Mouse (Mus musculus): ENCODE data around the gene Cyp4a10.
A peak's percentile ranks its signal among the peaks of the same experiment; 100 is the strongest.
"Not testable (repeated sequence)": the region's sequence is repeated elsewhere in the genome, so short reads cannot be mapped to it uniquely, and the experiment has no call there.

Gene Cyp4a10

DNA sequence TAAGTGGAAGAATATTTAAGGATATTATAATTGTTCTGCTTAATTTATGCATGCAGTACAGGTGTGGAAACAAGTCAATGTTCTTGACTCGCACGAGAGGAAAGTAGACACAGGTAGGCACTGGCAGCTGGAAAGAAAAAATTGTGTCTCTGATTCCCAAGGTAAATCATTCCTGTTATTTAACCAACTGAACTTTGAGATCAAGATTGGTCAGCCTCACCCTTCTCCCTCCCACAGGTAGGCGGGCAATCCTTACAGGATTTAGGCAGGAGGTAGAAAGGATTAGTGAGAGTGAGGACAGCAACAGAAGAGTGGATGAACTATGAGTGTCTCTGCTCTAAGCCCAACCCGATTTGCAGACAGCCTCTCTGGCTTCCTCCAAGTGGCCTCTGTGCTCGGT lies at the start of gene Cyp4a10:
Cyp4a10 (plus strand) TSS at position 265 of the 400 bp plus-strand sequence.
- not testable (repeated sequence) for DNase-seq (ENCODE audit: low spot score)

DNA sequence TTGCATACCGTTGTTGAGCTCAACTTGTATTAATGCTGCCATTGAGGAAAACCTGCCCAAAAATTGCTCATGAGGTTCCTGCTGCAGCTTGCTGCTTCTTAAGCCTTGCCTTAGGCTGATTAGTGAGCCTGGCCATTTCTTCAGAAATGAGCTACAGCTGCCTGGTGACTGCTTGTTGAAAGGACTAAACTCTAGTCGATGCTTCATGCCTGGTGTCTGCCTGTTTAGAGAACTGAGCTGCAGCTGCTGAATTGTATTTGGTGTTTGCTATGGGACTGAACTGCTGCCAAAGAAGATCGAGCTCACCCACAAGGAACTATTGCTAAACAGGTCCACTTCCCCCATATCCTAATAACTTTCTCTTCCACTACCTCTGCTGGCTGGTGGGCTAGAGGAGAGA lies 44.5 kb upstream of the Cyp4a10 start:
- DNase-seq (ENCODE audit: low spot score): not testable (repeated sequence)

DNA sequence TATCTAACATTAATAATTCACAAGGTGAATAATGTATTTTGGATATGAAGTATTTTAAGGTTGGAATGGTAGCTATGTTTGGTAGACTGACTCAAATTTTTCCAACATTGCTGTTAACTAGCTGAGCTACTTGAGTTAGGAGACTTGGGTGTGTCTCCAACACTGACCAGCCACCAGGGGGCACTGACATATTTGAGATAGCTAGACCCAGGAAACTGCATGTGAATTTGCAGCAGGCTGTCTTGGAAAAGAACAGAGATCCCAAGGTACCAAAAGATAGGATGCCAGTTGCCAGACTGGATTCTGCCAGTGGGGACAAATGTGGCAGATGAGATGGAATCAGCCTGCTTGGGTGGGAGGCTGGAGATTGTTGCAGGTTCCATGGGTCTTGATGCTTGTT lies 42.0 kb upstream of the Cyp4a10 start:
- not testable (repeated sequence) for DNase-seq (ENCODE audit: low spot score)

DNA sequence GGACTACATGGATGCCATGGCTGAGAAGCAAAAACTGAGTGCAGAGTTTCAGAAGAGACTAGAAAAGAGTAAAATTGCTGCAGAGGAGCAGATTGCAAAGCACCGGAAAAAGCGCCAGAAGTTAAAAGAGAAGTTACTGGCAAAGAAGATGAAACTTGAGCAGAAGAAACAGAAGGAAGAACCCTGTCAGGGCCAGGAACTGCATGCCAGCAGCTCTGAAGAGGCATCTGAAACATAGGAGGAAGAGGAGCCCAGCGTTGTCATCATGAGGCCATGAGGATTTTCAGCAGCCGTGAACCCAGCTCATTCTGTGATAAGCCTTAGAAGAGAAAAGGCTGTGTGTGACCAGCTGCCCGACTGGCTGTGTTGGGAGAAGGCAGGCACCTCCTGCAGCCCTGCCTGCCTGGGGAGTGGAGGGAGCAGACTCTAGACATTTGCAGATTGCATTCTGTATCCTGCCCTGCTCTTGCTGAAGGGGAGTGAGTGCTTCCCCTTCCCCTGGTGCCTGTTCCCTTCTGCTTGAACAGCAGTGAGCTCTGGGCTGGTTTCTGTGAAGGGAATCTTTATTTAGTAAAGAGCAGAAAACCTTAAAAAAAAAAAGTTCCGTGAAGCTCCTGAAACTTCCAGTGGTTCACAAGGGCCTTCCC lies 36.9 kb upstream of the Cyp4a10 start:
- DNase-seq (ENCODE audit: low spot score): peak; percentile 2

DNA sequence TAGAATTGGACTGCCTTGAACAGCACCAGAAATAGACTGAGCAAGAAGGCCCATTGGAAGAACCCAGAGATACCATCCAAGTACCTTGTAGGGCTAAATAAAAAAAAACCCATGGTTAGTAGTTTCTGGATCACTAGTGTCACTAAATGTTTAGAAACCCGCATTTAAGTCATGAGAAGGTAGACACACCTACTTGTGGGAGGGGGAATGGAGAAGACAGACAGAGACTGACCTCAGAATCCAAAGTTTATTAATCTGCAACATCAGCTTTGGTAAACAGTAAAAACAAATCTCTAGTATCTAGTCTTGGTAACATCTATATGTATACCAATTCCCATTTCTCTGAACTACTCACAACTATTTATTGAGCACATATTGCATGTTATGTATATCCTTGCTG lies 22.1 kb upstream of the Cyp4a10 start, which contains the start of gene Cyp4a14:
Cyp4a14 (minus strand) TSS at position 142 of the 400 bp plus-strand sequence.
- no peak for DNase-seq (ENCODE audit: low spot score)

DNA sequence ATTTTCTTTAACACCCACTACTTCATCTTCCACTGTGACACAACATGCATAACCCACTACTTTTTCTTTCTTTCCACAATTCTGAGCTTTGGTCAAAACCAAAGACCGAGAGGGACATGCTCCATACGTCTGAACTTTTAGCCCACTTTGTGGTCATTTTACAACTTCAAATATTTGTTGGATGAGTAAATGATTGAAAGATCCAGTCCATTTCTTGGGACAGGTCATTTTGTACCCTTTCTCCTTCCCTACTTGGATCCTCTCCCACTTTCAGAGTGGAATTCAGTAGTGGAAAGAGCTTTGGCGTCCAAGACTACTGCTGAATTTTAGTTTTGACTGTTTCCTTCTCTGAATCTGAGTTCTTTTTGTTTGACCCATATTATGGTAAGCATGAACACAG lies 20.6 kb upstream of the Cyp4a10 start:
- no peak for DNase-seq (ENCODE audit: low spot score)

DNA sequence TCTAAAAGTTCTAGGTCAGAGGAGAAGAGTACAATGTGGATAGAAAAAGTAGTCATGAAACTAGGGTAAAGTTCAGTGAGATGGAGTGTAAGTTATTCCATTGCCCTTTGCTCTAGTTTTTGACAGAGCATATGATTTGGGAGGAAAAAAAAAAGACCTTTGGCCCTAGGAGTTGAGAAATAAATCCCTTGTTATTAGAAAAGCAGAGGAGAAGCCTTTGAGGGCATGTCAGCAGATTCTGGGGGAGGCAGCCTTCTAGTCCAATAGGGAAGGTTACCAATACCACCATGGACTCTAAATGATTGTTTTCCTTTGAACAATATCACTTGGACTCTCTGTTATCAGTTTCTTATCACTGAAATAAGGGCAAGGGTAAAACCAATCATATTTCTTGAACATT lies 4.1 kb upstream of the Cyp4a10 start:
- not testable (repeated sequence) for DNase-seq (ENCODE audit: low spot score)

DNA sequence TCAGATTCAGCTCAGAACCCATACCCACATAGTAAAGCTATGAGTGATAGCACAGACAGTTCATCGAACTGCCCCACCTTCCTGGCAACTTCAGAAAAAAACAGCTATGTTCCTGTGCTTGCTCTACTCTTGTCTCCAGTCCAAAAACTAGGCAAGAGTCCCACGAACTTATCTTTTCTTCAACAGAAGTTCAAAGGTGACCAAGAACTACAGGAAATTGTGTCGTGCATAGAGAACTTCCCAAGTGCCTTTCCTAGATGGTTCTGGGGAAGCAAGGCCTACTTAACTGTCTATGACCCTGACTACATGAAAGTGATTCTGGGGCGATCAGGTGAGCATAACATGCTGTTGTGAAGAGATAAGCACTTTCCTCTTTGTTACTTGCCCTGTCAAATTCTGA lies 1.4 kb downstream of the Cyp4a10 start:
- DNase-seq (ENCODE audit: low spot score): no peak

DNA sequence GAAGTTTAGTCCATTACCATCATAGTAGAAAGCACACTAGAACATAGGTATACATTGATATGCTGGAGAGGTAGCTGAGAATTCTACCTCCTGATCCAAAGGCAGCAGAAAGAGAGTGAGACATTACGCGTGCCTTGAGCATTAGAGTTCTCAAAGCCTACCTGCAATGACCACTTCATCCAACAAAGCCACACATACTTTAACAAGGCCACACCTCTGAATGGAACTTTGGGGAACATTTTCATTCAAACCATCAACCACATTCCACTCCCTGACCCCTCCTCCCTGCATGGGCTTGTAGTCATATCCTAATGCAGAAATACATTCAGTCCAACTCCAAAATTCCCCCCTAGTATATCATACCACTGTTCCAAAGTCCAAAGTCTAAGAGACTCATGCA lies 3.7 kb downstream of the Cyp4a10 start:
- no peak for DNase-seq (ENCODE audit: low spot score)

DNA sequence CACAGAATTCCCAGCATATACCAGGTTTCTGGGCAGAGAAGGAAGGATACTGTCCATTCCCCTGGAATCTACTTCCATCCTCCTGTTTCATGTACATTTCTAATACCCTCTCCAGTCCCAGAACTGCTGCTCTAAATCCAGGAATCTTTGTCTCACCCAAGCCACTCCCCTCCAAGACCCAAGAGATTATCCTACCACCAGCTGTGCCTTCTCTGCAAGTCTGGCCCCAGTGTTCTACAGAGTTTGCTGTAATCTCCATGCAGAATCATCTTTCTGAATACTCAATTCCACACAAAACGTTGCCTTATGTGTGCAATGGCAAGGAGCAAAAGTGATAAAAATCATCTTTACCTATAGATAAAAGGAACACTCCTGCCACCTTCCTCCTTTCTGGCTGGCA lies 27.0 kb downstream of the Cyp4a10 start:
- DNase-seq (ENCODE audit: low spot score): no peak

DNA sequence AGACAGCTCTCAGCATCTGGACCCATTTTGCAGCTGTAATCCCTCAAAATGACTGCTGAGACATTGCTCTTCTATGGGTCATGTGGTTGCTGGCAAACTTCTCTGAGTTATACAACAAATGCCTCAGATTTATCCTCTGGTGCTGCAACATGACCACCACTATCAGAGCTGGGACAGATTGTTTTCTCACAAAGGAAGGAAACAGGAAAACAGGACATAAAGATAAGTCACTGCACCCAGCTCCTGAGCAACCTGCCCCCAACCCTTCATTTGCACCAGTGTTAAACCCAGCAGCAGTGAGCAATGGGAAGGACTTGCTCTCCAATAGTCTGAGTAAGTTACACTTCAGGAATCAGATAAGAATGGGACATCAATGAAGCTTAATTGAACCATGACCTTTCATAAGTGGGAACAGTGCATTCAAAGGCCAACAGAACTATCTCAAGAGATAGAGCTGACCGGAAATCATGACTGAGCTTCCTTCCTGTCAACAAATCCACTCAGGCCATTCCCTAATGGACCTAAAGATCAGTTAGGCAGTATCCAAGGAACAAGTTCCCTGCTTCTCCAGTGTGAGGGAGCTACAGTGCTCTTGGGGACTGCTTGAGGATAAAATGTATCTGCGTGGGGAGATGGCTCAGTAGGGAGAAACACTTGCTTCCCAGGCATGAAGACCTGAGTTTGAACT lies 28.2 kb downstream of the Cyp4a10 start:
- no peak for DNase-seq (ENCODE audit: low spot score)

DNA sequence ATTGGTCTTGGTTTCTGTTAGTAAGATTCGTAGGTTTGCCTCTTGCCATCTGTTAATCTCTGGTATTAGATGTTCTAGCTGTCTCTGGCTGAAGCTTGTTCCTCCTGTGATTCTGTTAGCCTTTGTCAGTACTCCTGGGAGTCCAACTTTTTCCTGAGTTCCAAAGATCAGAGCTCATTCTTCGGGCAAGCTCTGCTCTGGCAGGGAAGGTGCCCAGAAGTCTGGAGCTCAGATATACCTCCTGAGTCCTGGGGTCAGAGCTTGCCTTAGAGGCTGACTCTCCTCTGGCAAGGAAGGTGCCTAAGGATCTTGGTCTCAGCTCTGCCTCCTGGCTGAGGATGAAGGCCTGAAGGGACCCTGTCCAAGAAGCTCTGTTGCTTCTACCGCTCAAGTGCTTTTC lies 34.7 kb downstream of the Cyp4a10 start:
- no peak for DNase-seq (ENCODE audit: low spot score)

DNA sequence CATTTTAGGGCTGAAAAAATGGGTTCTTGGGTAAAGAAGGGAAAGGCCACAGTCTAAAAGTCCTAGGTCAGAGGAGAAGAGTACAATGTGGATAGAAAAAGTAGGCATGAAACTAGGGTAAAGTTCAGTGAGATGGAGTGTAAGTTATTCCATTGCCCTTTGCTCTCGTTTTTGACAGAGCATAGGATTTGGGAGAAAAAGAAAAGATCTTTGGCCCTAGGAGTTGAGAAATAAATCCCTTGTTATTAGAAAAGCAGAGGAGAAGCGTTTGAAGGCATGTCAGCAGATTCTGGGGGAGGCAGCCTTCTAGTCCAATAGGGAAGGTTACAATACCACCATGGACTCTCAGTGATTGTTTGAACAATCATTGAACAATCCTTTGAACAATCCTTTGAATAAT lies 37.4 kb downstream of the Cyp4a10 start:
- DNase-seq (ENCODE audit: low spot score): no peak

DNA sequence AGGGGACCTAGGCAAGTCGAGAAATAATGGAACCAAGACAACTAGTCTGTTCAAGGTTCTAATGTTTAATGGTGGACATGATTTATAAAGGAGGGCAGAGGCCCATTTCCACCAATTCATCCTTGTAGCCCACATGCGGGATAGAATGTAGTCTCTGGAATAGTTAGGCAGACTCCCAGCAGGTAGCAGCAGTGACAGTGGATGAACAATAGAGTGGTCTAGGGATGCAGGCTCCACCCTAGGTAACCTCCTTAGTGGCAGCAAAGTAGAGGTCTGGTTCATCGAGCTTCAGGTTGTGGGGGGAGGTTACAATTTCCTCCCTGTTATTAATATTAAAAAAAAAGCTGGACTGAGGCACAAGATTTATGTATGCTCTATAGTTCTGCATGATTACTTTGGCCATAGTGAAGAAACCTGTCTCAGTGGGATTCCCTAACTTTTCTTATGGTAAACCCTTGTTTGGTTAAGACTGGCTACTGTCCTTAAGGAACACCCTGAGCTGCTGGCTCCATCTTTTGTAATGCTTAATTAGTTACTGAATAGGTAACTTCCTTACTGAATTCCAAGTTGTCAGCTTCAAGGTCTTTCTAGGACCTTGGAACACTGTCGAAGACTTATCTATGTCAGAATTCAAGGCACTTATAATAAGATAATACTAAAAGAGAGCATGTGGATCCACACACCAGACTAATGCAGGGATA lies 39.9 kb downstream of the Cyp4a10 start:
- no peak for DNase-seq (ENCODE audit: low spot score)

DNA sequence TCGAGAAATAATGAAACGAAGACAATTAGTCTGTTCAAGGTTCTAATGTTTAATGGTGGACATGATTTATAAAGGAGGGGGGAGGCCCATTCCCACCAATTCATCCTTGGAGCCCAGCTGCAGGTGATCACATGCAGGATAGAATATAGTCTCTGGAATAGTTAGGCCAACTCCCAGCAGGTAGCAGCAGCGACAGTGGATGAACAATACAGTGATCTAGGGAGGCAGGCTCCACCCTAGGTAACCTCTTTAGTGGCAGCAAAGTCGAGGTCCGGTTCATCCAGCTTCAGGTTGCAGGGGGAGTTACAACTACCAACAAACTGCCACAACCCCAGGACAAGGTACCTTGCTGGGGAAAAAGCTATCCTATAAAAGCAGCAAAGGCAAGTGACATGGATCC lies 43.2 kb downstream of the Cyp4a10 start:
- not testable (repeated sequence) for DNase-seq (ENCODE audit: low spot score)

DNA sequence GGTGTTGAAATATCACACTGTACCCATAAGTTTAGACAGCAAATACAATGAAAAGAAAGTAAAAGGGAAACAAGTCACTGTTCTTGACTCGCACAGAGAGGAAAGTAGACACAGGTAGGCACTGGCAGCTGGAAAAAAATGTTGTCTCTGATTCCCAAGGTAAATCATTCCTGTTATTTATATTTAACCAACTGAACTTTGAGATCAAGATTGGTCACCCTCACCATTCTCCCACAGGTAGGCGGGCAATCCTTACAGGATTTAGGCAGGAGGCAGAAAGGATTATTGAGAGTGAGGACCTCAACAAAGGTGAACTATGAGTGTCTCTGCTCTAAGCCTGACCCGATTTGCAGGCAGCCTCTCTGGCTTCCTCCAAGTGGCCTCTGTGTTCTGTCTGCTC lies 45.3 kb downstream of the Cyp4a10 start, which contains the start of gene Cyp4a31:
Cyp4a31 (plus strand) TSS at position 249 of the 400 bp plus-strand sequence.
- DNase-seq (ENCODE audit: low spot score): no peak

DNA sequence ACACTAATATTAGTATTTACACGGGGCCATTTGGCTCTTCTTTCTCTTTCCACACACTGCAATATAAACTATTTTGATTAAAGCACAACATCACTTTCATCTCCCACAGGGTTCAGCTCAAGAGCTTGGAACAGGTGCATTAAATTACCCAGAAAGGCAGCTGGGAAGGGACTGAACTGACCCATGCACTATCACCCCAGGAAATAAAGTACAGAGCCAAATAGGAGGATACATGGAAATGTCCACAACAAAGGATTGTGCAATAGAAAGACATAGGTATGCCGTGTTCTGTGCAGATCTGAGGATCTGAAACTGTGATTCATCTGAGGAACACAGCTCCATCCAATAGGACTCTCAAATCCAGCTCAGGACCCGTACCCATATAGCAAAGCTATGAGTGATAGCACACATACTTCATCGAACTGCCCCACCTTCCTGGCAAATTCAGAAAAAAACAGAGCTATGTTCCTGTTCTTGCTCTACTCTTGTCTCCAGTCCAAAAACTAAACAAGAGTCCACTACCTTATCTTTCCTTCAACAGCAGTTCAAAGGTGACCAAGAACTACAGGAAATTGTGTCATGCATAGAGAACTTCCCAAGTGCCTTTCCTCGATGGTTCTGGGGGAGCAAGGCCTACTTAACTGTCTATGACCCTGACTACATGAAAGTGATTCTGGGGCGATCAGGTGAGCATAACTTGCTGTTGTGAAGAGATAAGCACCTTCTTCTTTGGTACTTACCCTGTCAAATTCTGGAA lies 46.6 kb downstream of the Cyp4a10 start:
- DNase-seq (ENCODE audit: low spot score): not testable (repeated sequence)

DNA sequence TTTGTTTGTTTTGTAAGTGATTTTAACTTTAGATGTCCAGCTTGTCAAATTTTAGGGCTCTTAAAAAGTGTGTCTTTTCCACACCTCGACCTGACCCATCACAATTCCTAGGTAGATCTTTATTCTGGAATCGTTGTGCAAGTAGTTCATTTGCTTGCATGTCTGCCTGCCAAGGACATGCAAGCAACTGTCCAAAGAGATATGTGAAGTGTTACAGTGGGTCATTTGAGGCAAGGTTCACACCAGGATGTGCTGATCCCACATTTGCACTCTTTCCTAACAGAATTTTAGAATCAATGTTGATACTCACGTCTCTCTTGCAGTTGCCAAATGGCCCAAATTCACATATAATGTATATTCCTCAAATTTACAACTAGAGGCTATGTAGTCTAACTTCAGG lies 57.2 kb downstream of the Cyp4a10 start:
- DNase-seq (ENCODE audit: low spot score): no peak

DNA sequence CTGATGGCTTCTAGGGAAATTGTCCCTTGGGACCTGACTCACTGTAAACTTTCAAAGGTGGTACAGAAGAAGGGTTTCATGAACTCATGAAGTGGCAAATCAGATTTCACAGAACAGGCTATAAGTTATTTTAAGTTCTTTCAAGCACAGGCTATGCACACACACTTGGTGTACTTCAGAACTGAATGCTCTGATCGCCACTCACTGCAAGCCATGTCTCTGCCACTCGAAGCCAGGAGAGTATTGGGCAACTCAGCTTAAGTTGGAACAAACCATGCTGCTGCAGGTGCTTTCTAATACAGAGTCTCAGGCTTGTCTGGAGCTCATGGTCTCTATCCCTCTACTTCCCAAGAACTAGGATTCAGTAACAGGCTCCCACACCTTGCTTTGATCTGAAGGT lies 57.7 kb downstream of the Cyp4a10 start:
- DNase-seq (ENCODE audit: low spot score): no peak

DNA sequence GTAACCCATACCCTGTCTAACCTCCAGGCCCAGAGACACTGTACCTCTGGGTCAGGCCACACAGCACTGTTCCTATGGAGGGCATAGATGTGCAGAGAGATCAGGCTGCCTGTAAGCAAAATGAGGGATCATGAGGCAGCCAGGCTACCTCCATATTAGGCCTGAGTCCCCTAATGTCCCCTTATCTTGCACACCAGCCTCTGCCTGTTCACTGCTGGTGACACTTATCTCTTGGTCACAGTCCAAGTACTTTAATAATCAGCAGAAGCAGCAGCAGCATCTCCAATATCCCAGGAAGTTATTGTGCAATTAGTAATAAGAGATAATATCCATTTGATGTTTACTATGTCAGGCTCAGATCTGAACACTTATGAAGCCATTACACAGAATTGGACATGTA lies 65.0 kb downstream of the Cyp4a10 start:
- no peak for DNase-seq (ENCODE audit: low spot score)

All from layer of hippocampus, adult 11-12 months (tissue).